Mouse (Mus musculus) R1 (cell line): ENCODE measurements around the gene Upf2.
"Not testable (repeated sequence)": the region's sequence is repeated elsewhere in the genome, so short reads cannot be mapped to it uniquely, and the experiment has no call there.

Experiments
- DNase-seq: peaks from one replicate; pipeline ENCODE4 v3.0.0-alpha.2; 2018; ENCODE audit warnings: low read depth, low spot score

Gene Upf2

DNA sequence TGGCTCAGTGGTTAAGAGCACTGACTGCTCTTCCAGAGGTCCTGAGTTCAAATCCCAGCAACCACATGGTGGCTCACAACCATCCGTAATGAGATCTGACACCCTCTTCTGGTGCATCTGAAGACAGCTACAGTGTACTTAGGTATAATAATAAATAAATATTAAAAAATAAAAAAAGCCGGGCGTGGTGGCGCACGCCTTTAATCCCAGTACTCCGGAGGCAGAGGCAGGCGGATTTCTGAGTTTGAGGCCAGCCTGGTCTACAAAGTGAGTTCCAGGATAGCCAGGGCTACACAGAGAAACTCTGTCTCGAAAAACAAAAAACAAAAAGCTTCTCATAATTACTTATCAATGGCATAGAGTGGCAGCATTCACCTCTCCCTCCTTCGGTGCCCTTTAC lies 1.4 kb upstream of the Upf2 start:
- DNase-seq = not testable (repeated sequence)

DNA sequence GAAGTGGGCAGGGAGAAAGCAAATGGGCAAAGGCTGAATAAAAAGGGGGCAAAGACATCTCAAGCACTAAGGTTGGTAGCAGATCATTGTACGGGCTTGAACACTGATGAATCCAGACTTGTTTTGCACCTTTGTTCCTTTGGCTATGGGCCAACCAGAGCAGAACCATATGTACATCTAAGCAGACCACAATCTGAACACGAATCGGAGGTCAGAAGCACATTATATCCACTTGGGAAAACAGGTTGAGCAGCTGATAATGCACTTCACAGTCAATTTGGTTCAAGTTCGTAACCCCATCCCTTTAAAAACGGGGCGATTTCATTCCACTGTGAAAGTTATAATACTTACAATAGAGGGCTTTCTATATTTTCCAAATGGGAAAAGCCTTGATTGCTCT lies 964 bp upstream of the Upf2 start:
- DNase-seq = no peak

DNA sequence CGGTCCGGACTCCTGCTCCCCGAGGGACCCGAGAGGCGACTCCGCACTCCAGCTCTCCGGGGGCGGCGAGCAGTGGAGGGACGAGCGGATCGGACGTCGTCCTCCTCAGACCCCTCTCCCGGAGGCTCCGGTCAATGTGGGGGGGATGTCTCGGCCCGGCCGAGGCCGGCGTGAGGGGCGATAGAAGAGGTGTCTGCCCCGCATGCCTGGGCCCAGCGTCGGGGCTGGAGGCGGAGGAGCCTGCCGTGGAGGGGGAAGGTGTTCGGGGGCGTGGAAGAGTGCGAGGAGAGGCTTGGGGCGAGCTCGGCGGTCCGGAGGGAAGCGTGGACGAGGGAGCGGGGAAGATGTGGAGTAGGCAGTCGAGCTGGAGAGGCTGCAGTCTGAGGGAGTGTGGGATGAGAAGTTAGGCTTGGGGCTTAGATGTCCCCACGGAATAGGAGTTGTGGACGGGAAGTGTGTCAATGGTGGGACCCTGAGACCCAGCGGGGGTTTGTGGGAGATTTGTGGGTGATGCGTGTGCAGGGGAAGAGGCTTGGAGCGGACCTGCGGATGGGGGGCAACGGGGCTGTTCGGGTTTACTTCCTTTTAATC lies 447 bp downstream of the Upf2 start:
- peak; percentile 73 for DNase-seq

DNA sequence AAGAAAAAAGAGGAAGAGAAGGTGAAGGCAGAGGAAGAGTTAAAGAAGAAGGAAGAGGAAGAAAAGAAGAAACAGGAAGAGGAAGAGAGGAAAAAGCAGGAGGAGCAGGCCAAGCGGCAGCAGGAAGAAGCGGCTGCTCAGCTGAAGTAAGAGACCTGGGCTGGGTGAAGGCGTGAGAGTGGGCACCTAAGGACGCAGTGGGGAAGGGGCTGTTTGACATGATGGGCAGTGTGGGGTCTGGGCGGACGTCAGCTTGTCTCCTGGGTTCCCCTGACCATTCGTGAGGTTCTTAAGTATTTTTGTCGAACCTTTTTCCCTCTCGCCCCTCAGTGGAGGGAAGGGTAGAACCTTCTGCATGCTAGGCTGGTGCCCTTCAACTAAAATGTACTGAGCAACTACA lies 6.4 kb downstream of the Upf2 start:
- no peak for DNase-seq

DNA sequence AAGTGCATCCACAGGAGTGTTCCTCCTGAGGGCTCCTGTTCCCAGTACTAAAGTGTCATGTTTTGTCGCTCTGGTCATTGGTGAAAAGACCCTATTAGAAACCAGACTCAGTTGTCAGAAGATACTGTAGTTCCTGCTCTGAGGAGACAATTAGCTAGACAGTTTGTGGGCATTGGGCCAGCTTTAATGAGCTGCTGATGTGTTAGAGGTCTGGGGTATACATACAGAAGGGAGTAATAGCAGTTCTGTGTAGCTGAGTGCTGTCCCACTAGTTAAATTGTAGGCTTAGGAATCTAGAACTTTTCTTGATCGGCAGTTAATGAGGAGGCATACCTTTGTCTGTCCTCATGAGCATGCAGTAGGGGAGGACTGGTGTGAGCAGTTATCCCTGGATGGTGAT lies 11.0 kb downstream of the Upf2 start:
- DNase-seq = no peak

DNA sequence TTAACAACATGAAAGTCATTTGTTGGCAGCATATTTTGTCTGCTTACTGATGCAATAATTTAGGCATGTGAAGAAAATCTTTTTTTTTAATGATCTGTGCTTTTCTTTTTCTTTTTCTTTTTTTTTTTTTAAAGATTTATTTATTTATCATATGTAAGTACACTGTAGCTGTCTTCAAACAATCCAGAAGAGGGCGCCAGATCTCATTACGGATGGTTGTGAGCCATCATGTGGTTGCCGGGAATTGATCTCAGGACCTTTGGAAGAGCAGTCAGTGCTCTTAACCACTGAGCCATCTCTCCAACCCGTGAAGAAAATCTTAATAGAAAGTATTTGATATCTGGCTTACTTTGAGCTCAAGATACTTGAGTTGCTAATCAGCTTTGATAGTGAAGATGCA lies 12.5 kb downstream of the Upf2 start:
- peak; percentile 86 for DNase-seq

DNA sequence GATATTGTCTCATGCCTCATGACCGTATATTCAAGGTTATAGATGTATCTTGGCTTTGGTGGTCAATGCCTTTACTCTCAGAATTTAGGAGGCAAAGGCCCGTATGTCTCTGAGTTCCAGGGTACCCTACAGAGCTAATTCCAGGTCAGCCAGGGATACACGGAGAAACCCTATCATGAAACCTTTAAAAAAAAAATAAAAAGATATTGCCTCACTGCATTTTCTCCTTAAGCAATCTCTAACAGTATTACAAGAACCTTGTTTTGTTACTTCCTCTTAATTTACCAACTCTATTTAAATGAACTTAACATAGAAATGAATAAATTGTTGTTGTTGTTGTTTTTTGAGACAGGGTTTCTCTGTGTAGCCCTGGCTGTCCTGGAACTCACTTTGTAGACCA lies 14.7 kb downstream of the Upf2 start:
- no peak for DNase-seq

DNA sequence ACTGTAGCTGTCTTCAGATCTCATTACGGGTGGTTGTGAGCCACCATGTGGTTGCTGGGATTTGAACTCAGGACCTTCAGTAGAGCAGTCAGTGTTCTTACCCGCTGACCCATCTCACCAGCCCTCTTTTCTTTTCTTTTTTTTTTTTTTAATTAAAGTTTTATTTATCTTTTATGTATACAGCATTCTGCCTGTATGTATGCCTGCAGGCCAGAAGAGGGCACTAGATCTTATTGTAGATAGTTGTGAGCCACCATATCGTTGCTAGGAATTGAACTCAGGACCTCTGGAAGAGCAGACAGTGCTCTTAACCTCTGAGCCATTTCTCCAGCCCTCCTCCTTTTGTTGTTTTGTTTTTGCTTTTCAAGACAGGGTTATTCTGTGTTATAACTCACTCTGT lies 19.4 kb downstream of the Upf2 start:
- peak; percentile 21 for DNase-seq

DNA sequence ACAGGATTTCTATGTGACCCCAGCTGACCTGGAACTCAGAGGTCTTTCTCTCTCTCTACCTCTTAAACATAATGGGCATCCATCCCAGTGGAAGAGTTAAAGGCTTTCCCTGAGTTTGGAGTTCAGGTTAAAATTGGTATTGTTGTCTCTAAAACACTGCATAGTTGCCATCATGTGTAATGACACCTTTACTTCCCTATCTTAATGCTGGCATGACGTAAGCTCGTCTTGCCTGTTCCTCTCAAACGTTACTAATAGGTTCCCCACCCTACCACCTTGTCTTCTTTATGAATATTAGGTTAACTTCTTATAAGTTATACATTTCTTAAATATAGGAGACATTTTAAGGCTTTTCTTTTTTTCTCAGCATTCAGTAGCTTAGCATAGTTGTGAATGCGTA lies 26.3 kb downstream of the Upf2 start:
- no peak for DNase-seq

DNA sequence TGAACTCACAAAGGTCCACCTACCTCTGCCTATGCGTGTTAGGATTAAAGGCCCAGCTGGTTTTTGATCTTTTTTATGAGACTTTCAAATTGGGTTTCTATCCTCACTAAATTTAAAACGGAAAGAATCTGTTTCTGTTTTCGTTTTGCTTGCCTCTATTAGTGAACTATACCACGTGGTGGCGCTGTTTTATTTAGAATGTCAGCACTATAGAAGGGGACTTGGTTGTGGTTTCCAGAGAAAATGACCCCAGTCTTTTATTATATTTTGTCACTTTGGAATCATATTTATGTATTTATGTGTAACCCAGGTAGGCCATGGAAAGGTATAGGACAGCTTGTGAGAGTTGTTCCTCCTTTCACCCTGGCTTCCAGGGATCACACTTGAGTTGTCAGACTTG lies 44.3 kb downstream of the Upf2 start:
- DNase-seq = peak; percentile 60

DNA sequence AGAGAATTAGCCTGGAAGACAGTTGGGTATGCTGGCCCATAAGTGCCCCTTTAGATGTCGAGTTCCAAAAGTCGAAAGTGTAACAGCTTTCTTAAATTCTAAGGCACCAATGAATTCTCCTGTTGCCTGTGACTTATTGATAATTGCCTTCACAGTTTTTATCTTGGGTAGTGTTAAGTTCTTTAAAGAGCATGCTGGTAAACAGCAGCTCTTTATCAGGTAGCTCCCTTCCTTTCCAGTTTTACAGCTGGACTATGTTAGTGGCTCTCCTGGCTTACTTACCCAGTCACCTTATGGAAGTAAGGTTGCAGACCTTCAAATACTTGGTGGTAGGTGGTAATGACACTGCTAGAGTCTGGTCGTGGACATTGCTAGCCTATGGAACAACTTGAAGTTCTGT lies 52.7 kb downstream of the Upf2 start:
- no peak for DNase-seq

DNA sequence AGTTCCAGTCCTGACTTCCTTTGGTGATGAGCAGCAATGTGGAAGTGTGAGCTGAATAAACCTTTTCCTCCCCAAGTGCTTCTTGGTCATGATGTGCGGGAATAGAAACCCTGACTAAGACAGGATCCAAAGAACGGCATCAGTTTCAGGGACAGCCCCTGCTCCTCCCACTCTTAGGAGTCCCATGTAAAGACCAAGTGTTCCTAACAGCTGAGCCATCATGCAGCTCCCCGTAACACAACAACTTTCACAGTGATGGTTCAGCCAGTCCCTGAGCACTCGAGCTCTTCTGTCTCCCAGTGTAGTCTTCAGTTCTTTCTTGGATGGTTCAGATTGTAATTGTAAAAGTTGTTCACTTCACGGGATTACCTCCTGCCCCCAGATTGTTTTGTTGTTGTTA lies 63.3 kb downstream of the Upf2 start:
- DNase-seq = no peak

DNA sequence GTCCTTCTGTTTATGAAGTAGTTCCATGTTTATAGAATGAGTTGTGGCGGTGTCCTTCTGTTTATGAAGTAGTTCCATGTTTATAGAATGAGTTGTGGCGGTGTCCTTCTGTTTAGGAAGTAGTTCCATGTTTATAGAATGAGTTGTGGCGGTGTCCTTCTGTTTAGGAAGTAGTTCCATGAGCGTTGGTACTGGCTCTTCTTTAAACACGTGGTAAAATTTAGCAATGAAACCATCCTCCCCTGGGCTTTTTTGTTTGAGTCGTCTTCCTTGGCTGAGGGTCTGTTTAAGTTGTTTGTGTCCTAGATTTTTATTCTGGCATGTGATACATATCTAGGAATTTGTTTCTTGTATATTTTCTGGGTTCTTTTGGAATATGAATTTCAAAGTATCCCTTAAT lies 63.9 kb downstream of the Upf2 start:
- DNase-seq = not testable (repeated sequence)

DNA sequence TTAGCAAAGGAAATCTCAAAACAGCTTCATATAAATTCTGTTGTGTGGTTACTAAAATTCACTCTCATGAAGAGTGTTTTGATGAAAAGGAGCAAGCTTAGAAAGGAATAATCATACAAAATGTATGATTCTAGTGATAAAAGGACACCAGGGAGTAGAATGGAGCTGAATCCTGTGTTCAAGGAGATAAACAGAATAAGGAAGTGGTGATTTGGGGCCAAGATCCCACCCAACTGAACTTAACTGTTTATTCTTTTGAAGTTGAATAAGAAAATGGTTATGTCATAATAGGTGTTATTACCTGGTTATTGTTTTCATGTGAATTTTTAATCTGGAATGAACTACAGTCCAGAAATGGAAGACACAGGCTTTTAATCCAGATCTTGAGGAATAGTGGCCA lies 69.3 kb downstream of the Upf2 start:
- DNase-seq = no peak

DNA sequence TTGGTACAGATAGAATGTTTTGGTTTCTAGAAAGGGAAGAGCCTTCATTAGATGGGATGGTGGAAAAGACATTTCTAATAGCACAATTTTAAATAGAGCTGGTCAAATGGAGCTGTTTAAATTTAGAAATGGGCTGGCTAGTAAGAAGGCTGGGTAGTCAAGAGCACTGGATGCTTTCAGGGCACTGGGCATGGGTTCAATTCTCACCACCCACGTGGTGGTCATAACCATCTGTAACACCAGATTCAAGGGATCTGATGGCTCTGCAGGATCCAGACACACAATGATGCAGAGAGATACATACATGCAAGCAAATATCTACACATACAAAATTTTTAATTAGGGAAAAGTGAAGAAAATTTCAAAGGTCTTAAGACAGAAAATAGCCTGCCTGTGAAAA lies 91.4 kb downstream of the Upf2 start:
- no peak for DNase-seq

DNA sequence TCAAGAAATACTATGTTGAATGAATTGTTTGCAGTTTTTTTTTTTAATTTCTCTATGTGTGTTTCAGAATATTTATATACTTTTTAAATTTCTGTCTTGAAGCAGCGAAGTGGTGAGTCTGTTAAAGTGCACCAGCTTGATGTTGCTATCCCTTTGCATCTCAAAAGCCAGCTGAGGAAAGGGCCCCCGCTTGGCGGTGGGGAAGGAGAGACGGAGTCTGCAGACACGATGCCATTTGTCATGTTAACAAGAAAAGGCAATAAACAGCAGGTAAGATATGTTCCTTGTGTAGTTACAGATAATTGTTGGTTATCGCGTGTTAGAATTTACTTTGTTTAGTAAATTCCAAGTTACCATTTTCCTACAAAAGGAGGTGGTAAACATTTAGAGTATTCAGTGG lies 95.5 kb downstream of the Upf2 start:
- peak; percentile 57 for DNase-seq

DNA sequence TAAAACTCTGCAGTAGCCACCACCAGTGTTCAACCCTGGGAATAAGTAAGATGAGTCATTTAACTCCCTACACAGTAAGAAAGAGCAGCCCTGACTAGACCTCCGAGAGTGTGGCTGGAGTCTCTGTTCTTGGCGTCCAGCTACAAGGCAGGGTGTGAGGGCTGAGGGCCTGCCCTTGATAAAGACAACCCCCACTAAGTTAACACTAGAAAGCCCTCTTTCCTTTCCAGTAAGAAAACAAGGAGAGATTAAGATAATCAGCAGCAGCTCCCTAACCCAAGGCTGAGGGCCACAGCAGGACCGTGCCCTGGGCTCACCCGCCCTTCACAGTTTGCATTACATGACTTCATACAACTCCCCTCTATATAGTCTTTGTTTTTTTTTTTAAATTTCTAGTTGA lies 97.3 kb downstream of the Upf2 start:
- no peak for DNase-seq

DNA sequence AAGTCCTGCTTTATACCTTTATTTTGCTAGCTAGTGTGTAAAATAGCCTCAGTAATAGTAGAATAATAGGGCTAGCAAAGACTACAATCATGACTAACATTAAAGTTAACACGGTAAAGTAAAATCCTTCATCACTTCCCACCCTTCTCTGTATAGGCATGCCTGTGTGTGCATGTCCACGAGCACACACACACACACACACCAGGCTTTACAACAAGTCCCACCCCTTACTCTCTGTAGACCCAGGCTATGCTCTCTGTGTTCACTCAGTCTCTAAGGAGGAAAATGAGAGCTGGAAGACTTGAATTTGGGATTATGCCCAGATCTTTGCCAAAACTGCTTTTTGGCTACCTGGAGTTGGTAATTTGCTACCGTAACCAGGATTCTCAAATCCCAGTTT lies 97.7 kb downstream of the Upf2 start:
- no peak for DNase-seq

DNA sequence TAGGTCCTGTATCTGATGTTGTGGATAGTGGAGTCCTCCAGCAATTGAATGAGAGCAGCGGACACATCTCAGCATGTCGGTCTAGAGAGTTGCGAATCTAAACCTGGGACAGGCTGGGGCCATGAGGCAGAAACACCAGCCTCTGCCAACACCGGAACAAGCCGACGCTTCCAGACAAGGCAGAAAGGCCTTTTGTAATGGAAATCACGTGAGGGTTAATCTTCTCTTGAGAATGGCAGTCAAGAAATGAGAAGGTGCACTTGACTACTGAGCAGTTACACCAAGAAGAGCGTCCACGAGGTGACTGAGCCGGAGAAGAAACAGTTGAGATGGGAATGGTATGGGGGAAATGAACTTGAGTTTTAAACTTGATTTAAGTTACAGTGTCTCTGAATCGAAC lies 104.2 kb downstream of the Upf2 start:
- DNase-seq = peak; percentile 80

DNA sequence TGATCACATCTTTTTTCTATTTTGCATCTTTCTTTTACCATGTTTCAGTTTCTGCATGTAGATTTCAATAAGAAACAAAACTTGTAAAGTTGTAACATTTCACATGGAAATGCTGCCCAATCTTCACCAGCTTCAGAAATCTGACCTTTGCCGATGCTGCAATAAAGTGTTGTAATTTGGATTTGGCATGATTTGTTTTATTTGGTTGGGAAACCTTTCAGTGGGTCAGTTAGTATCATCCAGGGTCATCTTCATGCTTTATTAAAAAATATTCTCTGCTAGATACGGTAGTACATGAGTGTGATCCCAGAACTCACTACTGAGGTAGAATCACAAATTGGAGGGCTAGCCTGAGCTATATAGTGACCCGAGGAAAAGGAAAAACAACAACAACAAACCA lies 105.2 kb downstream of the Upf2 start:
- DNase-seq = no peak

DNA sequence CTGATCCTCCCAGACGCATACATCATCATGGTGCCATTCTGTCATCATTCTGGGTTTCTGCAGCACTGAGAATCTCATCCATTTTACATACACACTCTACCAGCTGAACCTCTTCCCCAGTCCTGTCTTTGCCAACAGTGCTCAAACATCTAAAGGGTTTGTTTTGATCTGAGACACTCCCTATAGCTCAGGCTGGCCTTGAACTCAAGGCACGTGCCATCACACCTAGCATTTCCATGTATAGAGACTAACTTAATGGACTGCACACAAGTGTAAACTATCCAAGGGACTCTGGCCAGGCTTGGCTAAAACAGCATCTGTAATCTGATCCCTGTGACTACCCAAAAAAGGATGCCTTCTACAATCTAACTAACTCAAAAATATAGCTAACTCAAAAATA lies 108.0 kb downstream of the Upf2 start:
- peak; percentile 56 for DNase-seq

DNA sequence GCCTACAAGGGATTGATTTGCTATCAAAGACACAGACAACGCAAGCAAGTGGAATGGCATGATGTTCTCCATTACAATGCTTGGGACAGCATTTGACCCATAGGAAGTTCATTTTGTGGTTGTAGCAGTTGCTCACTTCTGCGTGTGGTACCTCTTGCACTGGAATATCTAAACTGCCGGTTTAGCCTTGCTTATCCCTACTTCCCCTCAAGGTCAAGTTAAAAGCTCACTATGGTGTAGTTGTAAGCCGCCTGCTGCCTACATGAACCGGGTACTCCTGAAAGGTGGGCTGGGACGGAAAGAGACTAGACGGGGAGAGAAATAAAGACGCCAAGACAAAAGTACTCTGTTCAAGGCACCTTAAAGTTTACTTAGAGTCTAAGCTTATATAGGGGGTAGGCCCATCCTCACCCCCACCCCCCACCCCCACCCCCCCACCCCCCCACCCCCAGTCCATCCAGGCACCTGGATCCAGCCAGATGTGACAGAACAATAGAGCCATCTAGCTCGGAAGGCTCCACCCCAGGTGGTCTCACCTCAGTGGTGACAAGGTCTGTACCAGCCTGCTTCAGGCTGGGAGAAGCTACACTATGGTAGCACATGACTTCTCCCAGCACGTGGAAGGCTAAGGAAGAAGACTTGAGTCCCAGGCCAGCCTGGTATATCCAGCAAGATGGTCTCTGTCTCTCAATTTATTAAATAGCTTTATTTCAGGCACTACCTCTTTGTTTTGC lies 109.0 kb downstream of the Upf2 start:
- DNase-seq = peak; percentile 87

DNA sequence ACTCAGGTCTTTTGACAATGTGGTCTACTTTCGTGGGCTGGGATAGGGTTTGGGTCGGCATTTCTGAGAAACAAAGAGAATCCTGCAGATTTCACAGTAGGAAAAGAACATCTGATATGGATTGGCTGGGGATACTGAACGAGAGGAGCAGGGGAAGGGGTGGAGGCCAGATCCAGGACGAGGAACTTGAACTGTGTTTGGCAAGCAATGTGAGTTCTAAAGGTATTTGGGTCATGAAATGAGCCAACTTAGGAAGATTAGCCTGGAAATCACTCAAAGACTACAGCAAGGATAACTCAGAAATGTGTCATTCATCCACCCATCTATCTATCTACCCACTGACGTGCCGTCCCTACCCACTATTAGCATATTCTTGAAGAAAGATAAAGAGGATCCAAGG lies 116.1 kb downstream of the Upf2 start:
- DNase-seq = no peak

DNA sequence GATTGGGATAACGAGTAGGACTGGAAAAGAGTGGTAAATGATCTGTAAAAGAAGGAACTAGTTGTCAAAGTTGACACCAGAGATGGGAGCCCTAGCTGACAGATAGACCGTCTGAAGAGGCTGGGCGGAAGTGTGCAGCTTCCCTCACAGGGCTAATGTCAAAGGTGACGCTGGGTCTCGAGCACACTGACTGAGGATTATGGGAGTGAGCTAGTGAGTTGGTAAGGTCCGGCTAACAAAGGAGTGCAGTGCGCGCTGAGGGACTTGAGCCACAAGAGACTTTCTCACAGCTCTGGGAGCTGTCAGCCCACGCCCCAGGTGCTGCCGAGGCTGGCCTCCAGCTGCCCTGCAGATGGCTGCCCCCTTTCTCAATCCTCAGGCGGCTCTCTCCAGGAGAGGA lies 119.7 kb downstream of the Upf2 start:
- peak; percentile 61 for DNase-seq
